Mouse (Mus musculus) ES-Bruce4 (cell line): ENCODE measurements around the gene Fgr. TPM values are rescaled to one million over a fixed set of nuclear protein-coding genes. Genes with fewer than 3 reads are reported as not detected.

Experiments used
- H3K27ac ChIP-seq: 2 replicates; pipeline ENCODE4 v1.5.1; 2012; ENCODE audit warnings: low read length, inconsistent platforms; ENCODE audit not compliant: insufficient read depth
- H3K27me3 ChIP-seq: 2 replicates; pipeline ENCODE4 v1.6.1; 2012; ENCODE audit warnings: mild to moderate bottlenecking, low read length, inconsistent platforms; ENCODE audit not compliant: control insufficient read depth, poor library complexity, insufficient read depth, severe bottlenecking
- H3K36me3 ChIP-seq: 2 replicates; pipeline ENCODE4 v1.6.1; 2012; ENCODE audit warnings: inconsistent platforms, mild to moderate bottlenecking, low read length, moderate library complexity; ENCODE audit not compliant: control insufficient read depth, poor library complexity, insufficient read depth, severe bottlenecking
- H3K4me1 ChIP-seq: one replicate; pipeline ENCODE4 v1.8.1; 2011; ENCODE audit warnings: low read length; ENCODE audit not compliant: control insufficient read depth, insufficient read depth
- H3K4me3 ChIP-seq: 2 replicates; pipeline ENCODE4 v1.5.1; 2011; ENCODE audit warnings: low read depth, mild to moderate bottlenecking, low read length
- H3K9ac ChIP-seq: 2 replicates; pipeline ENCODE4 v1.6.1; 2012; ENCODE audit warnings: low read depth, mild to moderate bottlenecking, inconsistent platforms; ENCODE audit not compliant: poor library complexity, severe bottlenecking
- H3K9me3 ChIP-seq: replicated peaks from 2 replicates; pipeline ENCODE4 v1.6.1; 2012; ENCODE audit warnings: mild to moderate bottlenecking, low read length, inconsistent platforms; ENCODE audit not compliant: control insufficient read depth, poor library complexity, insufficient read depth, severe bottlenecking
- CTCF ChIP-seq: IDR thresholded peaks from one replicate; pipeline ENCODE4 v1.8.1; 2011; ENCODE audit warnings: low read depth, low read length
- EP300 ChIP-seq: IDR thresholded peaks from 2 replicates; pipeline ENCODE4 v1.6.1; 2011; ENCODE audit warnings: low read depth, low read length; ENCODE audit not compliant: insufficient read depth
- POLR2A ChIP-seq: IDR thresholded peaks from one replicate; pipeline ENCODE4 v1.8.1; 2011; ENCODE audit warnings: low read length; ENCODE audit not compliant: insufficient read depth
- polyA plus RNA-seq: library from polyadenylated mRNA; stranded (reverse); fragments of >200 nt; gene quantifications from 2 replicates; pipeline ENCODE4 v1.2.4, GENCODE M21; 2011; ENCODE audit warnings: low read depth; ENCODE audit not compliant: missing spikeins, insufficient read depth, insufficient read length

Gene Fgr
- polyA plus RNA-seq, 1 experiment = 0.70 TPM

GRCm38 (mm10) chr4:133042651-133043635 lies 69.0 kb downstream of the Fgr start:
- H3K36me3 ChIP-seq = peaks cover 2% of the 10 kb centered on the region; the same call in 1 of the 2 replicates
- H3K27ac ChIP-seq = peak overlapping the region; percentile 96
- TF ChIP-seq POLR2A (no peak), EP300 (peak; percentile 69), CTCF (no peak)
- H3K4me1 ChIP-seq = peaks cover 17% of the 10 kb centered on the region
- H3K27me3 ChIP-seq = no peaks in the 10 kb centered on the region
- peak overlapping the region; percentile 26 for H3K9ac ChIP-seq
- H3K9me3 ChIP-seq = no peaks in the 10 kb centered on the region
- H3K4me3 ChIP-seq = peak overlapping the region; percentile 73

- H3K27ac ChIP-seq = peak overlapping the region; percentile 84
- H3K9me3 ChIP-seq = no peaks in the 10 kb centered on the region
- peak overlapping the region; percentile 26 for H3K9ac ChIP-seq
- no peak for TF ChIP-seq CTCF
- TF ChIP-seq POLR2A = no peak
- TF ChIP-seq EP300 = no peak
- H3K27me3 ChIP-seq = no peaks in the 10 kb centered on the region
- H3K4me1 ChIP-seq = peaks cover 22% of the 10 kb centered on the region
- H3K4me3 ChIP-seq = peak overlapping the region; percentile 73
- peaks cover 2% of the 10 kb centered on the region; the same call in 1 of the 2 replicates for H3K36me3 ChIP-seq
Measured at GRCm38 (mm10) chr4:133043798-133044646, 70.1 kb downstream of the Fgr start.

GRCm38 (mm10) chr4:133044647-133045094 lies 70.8 kb downstream of the Fgr start:
- Histone ChIP-seq H3K36me3 (peaks cover 2% of the 10 kb centered on the region; the same call in 1 of the 2 replicates), H3K9ac (peak overlapping the region; percentile 26), H3K4me1 (peaks cover 23% of the 10 kb centered on the region), H3K27me3 (no peaks in the 10 kb centered on the region), H3K9me3 (no peaks in the 10 kb centered on the region), H3K4me3 (peak overlapping the region; percentile 42), H3K27ac (peak overlapping the region; percentile 86)
- TF ChIP-seq EP300 (peak; percentile 83; the same call in 1 of the 2 replicates), CTCF (no peak)

- Histone ChIP-seq H3K9ac (peak overlapping the region; percentile 26), H3K27ac (peak overlapping the region; percentile 86), H3K4me1 (peaks cover 24% of the 10 kb centered on the region), H3K4me3 (peak overlapping the region; percentile 9; the same call in 1 of the 2 replicates), H3K27me3 (no peaks in the 10 kb centered on the region), H3K36me3 (peaks cover 2% of the 10 kb centered on the region; the same call in 1 of the 2 replicates), H3K9me3 (no peaks in the 10 kb centered on the region)
- no peak; the same call in 1 of the 2 replicates for TF ChIP-seq EP300
- no peak for TF ChIP-seq POLR2A
- TF ChIP-seq CTCF = no peak
Measured at GRCm38 (mm10) chr4:133045771-133046474, 72.0 kb downstream of the Fgr start.

GRCm38 (mm10) chr4:133046691-133047352 lies 72.9 kb downstream of the Fgr start:
- H3K4me3 ChIP-seq = no peak overlapping the region
- H3K4me1 ChIP-seq = peaks cover 28% of the 10 kb centered on the region
- H3K9ac ChIP-seq = peak overlapping the region; percentile 19; the same call in 1 of the 2 replicates
- H3K36me3 ChIP-seq = no peaks in the 10 kb centered on the region
- TF ChIP-seq CTCF (no peak), EP300 (no peak), POLR2A (no peak)
- no peaks in the 10 kb centered on the region for H3K27me3 ChIP-seq
- H3K9me3 ChIP-seq = no peaks in the 10 kb centered on the region
- H3K27ac ChIP-seq = 0 out of 2 replicates have a peak overlapping the region, but pooled peaks have one; percentile 2
